Mouse (Mus musculus): ENCODE results near the gene Slc5a10. TPM values are rescaled to one million over a fixed set of nuclear protein-coding genes. Genes with fewer than 3 reads are reported as not detected.

The Slc5a10 gene
- total RNA-seq (2021): not detected in 2 replicates
- long read RNA-seq, experiment 1, partial matches to known transcripts: 1 of 1 reads
- long read RNA-seq, experiment 1, other reads (novel, unspliced or antisense): 0 of 1 reads
- long read RNA-seq, experiment 2: 0 reads

DNA sequence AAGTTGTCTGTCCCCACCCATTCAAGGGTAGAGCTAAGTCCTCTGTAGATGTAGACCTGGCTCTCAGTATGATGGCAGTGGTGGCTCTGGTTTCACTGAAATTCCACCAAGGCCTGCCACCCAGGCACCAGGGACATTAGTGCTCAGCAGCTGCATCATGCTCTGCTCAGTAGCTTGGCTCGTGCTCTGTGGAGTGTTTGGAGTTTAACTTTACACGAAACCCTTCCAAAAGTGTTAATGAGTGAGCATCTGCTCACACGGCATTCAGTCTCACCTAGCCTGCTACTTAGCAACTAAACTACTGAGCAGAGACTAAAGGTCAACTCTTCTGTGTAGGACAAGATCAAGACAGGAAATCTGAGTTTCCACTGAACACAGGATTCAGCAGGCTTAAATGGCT is at the start of gene Slc5a10:
TSS of gene Slc5a10 (minus strand) at position 191 of the 400 bp plus-strand sequence.
- DNase-seq: no peak

GRCm38 (mm10) chr11:61761584-61762407 is 41.2 kb upstream of the Slc5a10 start, which contains the start of gene Prpsap2:
Prpsap2 (minus strand) TSS chr11:61762088.
- peak; percentile 100 for DNase-seq

DNA sequence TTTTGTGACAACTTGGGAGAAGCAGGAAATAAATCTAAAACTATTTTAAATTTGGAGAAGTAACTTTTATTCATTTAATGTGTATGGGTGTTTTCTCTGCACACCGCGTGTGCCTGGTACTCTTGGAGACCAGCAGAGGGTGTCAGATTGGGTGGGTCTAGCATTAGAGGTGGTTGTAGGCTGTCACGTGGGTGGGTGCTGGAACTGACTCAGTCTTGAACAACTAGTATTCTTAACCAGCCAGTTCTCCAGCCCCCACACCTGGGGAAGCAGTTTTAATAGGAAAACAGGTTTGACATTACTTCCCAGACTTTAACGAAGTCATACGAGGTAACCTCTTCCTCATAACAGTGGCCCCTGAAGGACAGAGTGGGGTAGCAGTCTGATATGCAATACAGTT is 39.9 kb upstream of the Slc5a10 start:
- peak; percentile 21 for DNase-seq

GRCm38 (mm10) chr11:61757151-61757550 is 36.5 kb upstream of the Slc5a10 start:
- DNase-seq: no peak

DNA sequence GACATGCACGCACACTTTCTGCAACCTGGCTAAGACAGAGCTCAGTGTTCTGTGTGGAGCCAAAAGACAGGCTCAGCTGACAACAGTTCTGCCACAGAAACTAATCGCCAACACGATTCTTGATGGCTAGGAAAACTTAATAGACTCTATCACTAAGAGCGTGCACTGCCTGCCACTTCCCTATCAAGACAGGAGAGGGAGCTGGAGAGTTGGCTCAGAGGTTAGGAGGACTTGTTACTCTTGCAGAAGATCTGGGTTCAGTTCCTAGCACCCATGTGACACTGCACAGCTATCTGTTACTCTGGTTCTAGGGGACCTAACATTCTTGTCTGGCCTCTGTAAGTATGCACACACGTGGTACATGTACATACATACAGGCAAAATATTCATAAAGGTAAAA is 31.0 kb upstream of the Slc5a10 start:
- peak; percentile 32 for DNase-seq

DNA sequence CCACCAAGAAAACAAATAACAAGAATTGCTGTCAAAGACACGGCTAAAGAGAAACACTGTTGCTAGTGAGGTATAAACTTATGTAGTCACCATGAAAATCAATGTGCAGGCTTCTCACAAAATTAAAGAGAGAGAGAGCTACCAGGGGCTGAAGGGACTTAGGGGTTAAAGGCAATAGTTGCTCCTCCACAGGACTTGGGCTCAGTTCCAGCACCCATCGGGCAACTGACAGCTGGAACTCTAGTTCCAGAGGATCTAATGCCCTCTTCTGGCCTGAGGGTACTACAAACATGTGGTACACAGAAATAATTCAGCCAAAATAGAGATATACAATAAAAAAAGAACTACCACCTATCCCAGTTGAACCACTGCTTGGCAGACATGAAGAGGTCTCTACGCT is 26.5 kb upstream of the Slc5a10 start:
- no peak for DNase-seq

- no peak for DNase-seq
These were observed 25.2 kb upstream of the Slc5a10 start for GRCm38 (mm10) chr11:61745781-61746180.

DNA sequence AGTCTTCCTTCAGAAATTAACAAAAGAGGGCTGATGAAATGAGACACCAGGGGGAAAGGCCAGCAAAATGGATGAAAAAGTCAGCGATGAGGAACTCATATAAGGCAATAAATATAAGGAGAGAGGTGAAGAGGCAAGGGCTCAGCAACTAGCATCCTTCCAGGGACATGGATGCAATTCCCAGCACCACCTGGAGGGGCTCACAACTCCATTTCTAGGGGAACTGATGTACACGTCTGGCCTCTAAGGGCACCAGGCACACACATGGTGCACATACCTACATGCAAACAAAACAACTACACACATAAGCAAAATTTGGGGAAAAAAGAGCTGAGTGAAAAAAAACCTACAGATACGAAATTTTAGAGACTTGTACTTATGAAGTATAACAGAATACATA is 23.8 kb upstream of the Slc5a10 start:
- DNase-seq: no peak

GRCm38 (mm10) chr11:61743768-61744167 is 23.1 kb upstream of the Slc5a10 start:
- no peak for DNase-seq

GRCm38 (mm10) chr11:61740500-61740899 is 19.9 kb upstream of the Slc5a10 start:
- no peak for DNase-seq

GRCm38 (mm10) chr11:61737290-61737689 is 16.7 kb upstream of the Slc5a10 start:
- DNase-seq: no peak

DNA sequence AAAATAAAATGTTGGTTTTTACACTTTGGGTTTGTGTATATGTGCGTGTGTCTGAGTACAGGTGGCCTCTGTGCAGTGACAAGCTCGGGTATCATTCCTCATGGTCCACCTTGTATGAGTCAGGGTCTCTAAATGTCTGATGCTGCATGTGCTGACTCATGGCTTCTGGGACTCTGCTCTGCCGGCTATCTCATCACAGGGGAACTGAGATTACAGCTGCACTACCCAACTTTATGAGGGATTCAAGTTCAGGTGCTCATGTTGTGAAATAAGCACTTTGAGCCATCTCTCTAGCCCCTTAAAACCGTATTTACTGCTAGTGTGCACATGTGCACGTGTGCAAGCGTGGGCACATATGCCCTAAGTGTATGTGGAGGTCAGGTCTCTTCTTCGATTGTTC is 12.0 kb upstream of the Slc5a10 start:
- DNase-seq: no peak

DNA sequence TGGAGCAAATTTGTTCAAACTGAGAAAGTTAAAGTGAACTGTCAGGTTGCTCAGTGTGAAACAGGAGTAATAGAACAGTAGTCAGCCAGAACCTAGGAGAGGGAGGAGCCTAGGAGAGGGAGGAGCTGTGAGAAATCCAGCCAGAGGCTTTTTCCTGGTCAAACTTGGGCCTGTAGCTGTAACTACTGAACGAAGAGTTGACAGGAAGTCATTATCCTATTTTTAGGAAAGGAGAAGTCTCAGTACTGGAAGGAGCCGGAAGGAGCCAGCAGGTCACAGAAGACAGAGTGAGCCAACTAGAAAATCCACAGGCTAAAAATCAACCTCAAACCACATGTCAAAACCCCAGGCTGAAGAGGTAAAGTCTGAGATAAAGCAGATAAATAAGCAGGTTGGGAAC is 7.4 kb upstream of the Slc5a10 start:
- no peak for DNase-seq

DNA sequence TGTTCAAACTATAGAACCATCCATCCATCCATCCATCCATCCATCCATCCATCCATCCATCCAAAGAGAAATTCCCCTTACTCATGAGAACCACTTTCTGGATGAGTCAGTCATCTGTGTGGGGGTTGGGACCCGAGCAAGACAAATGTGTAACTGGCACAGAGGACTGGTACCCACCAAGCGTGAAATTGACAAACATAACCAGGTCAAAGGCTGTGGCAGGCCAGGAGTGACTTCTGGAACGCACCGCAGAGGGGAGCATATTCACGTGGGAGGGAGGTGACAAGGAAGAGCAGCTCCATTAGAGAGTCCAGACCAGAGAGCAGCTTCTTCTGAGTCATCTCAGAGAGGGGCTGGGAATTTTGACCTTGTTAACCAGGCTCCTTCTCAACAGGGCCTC is 1.5 kb upstream of the Slc5a10 start:
- DNase-seq: no peak

DNA sequence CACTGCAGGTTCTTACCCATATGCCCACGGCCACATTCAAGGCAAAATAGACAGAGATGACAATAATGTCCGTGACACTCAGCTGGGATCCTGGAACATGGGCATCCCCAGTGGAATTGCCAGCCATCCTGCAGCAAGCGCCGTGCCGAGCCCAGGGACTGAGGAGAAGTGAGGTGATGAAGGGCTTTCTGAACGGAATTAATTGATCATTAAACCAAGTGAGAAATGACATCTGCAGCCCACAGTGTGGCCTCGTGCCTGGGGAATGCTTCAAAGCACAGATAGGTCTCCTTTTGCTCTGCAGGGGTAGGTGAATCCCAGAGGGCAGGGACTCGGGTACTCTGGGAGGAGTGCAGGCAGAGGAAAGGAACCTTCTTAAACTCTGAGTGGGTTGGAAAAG is 800 bp downstream of the Slc5a10 start:
- no peak for DNase-seq

GRCm38 (mm10) chr11:61719387-61719786 is 1.2 kb downstream of the Slc5a10 start:
- DNase-seq: no peak

DNA sequence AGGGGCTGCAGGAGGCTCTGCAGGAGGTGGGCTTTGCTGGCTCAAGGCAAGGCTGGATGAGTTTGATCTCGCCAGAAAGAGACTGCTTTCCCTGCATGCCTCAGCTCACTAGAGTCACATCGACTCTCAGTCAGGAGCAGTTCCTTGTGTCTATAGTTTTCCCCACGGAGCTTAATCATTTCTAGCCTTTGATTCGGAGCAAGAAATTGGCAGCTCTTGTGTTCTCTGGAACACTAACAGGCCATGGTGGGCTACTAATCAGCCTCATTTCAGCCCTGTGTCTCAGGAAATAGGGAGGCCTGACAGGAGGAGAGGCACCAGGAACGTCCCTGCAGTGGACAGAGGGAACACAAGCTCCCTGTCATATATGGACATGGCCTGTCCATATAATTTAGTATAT is 2.6 kb downstream of the Slc5a10 start:
- DNase-seq: no peak

DNA sequence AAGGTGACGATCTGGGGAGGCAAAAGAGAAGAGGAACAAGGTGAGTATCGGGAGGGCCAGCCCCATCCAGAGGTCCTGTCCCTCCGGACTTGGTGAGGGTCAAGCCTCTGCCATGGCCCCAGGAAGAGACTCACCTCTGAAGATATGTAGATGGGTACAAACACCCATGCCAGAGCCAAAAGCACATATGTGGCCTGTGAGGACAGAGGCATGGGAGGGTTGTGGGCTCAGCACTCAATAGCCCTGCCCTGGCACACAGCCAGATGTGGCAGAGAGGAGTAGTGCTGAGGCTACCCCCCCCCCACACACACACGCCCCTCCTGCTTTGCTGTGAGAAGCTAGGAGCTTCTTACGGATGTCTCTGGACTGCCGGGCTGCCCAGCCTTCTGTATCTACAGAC is 5.5 kb downstream of the Slc5a10 start:
- no peak for DNase-seq

- DNase-seq: peak; percentile 85
These were observed 6.1 kb downstream of the Slc5a10 start for GRCm38 (mm10) chr11:61714346-61715117.

DNA sequence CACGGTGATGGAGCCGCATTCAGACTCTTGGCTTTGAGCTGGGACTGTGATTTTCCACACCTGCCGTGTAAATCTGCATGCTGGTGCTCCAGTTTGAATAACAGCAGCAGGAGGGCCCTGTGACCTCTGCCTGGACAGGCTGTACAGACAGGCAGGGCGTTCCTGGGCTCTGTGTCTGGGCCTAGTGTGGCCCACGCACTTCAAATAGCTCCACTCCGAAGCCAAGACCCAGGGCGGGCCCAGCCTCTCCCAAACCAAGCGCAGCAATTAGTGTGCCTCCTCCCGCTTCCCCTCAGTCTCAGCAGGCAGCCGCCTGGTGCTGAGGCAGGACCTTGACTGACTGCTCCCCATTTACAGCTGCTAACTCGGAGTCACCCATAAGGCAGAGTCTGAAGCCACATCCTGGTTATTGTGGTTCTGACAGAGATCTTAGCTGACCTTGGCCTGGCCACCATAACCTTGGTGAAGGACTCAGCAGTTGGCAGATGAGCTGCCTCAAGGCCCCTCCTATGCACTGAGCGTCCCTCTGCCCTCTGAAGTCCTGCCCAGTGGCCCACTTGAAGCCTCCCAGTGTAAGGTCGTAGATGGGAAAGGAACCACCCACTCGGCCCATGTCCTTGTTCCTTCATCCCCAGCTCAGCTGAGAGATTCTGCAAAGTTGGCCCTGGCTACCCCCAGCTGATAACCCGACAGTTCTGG is 7.3 kb downstream of the Slc5a10 start:
- peak; percentile 62 for DNase-seq

GRCm38 (mm10) chr11:61708928-61709327 is 11.7 kb downstream of the Slc5a10 start:
- no peak for DNase-seq

DNA sequence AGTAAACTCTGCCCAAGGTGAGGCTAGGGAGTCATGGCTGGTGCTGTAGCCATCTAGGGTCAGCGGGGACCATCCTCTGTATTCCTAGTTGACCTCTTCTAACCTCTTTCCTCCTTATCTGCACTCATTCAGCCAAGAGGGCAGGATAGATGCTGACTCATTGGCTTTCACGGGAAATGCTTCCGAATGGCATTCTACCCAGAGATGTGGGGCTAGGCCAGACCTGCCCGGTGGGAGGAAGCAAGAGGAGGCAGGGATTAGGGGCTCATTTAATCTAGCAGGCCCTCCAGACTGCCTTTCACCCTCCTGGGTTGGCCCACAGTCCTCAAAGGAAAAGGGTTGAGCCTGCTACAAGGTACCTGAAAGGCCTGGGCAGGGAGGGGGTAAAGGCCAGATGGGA is 14.4 kb downstream of the Slc5a10 start:
- no peak for DNase-seq

GRCm38 (mm10) chr11:61705581-61705980 is 15.0 kb downstream of the Slc5a10 start:
- no peak for DNase-seq

Data from adrenal gland, postnatal 14 days (tissue).